Mouse (Mus musculus) frontal cortex, postnatal 36 days (tissue): ENCODE results near the gene Prelp.

Experiments
- DNase-seq, 2 experiments: peaks; one replicate each; pipeline ENCODE4 v3.0.0; 2022; ENCODE audit warnings: low spot score in 2 of 2

Gene Prelp

DNA sequence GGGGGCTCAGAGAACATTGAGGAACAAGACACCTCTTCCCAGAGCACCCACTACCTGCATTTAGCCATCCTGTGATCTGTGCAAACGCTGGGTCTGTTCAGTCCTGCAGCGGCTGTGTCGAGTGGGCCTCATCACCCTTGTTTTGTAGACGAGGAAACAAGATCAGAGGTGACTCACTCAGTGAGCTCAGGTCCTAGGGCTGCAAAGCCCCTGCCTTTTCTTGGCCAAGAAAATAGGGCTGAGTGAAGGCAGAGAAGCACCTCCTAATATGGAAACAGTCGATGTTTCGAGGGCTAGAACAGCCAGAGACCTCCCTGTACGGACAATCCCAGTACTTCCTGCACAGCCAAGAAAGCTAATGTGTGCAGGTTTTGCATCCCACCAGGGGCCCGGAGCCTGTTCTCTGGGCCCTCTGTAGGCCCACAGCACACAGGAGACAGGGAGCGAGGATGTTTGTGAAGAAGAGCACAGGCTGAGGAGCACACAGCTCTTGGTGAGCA, 22.1 kb downstream of the Prelp start:
- DNase-seq = no peak

DNA sequence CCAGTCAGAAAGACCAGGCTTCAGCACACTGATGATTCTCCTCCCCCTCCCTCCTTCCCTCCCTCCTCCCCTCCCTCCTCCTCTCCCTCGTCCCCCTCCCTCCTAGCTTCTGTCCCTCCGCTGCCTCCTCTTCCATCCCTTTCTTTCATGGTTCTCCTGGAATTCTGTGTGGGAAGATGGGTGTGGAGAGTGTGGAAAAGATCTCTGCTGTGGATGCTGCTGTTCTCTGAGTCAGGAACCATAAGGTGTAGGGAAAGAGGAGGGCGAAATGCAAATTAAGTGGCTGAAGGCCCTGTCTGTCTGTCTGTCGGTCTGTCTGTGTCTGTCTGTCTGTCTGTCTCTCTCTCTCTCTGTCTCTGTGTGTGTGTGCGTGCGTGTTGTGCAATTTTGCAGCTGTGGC, 23.9 kb downstream of the Prelp start:
- no peak for DNase-seq

DNA sequence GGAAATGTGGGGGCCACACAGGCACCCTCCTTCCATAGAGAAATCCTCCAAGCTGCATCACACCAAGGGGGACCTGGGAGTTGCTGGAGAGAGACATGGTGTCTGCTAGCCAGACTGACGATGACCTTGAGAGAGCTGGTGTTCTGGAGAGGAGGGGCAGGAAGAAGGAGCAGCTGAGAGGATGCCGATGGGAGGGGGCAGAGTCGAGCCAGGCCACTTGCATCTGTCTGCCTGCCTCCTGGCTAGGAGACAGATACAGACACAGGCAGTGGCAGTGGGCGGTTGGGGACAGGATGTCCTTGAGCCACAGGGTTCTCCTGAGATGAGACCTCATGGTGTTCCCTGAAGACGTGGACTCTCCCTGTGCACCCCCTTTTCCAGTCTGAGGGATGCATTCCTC, 29.7 kb downstream of the Prelp start:
- DNase-seq = no peak

DNA sequence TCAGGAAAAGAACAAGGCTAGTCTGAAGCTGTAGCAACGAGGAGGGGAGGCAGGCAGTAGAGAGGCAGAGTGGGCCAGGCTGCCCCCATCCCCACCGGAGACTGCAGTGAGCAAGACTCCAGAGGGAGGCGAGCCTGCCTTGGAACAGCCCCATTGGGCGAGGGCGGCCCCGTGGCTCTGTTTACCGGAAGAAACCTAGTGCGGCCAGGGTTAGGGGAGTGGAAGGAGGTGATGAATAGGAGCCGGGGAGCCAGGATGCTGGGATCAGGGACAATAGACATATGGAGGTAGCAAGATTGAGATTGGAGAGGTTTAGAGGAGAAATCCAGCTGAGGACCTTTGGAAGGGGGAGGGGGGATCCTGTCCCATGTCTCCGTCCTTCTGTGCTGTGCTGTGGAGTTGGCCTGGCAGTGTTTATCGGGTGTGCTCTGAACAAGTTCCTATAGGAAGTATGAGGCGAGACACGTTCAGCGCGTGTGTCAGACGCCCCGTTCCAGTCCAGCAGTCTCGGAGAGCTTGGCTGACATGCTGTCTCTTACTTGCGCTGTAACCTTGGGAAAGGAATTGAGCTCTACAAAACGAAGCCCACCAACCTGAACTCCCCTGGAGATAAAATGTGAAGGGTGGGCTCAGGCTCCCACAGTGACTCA, 31.1 kb downstream of the Prelp start:
- DNase-seq = no peak

DNA sequence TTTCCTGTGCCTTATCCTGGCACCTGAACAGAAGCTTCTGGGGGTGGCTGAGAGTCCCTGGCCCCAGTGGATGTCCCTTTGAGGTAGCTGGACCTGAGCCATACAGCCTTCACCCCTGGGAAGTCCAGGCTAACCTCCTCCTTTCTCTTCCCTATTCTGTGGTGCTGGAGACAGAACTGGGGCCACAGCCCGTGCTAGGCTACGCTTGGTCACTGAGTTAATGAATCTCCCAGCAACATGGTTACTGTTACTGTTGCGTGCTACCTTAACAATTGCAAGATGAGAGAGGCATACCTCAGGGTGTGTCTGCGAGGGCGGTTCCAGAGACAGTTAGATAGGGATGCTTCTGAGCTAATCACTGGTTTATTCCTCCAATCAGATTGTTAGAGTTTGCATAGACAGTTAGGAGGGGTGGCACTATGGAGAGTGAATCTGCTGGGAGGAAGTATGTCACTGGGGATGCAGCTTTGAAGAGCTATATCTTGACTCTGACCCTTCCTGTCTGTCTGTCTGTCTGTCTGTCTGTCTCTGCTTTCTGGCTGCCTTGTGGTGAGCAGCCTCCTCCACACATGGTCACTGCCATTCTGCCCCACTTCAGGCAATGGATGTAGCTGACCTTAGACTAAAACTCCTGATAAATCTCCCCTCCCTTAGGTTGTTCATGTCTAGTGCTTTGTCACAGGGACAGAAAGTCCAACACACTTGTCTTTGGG, 33.5 kb downstream of the Prelp start:
- DNase-seq = no peak

DNA sequence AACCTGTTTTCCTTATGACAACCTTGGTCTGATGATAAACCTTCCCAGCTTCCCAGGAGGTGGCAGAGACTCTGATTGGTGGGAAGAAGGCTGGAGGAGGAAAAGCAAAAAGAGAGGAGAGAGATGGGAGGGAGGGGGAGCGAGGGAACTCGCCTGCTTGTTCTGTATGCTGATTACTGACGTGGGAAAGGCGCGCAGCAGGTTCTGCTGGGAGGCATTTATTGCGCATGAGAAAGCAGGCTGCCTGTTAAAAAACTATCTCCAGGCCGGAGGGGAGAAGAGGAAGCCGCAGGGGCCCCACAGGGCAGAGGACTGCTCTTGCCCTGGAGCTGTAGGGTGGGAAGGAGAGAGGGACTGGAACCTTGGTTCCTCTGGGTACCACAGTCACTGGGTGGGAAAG, 34.2 kb downstream of the Prelp start:
- peak; percentile 63 to 78 for DNase-seq

DNA sequence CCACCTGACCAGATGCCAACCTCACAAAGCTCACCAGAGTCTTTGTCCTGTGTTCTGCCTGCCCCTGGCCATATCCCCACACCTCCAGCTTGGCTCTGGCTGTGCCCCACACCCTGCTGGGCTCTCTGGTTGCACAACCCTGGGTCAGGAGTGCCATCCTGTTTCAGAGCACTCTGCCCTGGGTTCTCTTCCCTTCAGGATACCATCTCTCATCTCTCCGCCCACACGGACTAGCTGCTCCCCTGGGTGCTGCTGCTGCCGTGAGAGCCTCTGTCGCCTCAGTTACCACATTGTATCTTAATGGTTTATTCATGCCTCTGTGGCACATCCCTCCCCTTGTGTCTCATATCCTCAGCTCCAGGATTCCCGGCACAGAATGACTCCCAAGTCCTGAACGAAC, 34.8 kb downstream of the Prelp start:
- peak in 1 of 2 experiments; percentile 53 for DNase-seq

DNA sequence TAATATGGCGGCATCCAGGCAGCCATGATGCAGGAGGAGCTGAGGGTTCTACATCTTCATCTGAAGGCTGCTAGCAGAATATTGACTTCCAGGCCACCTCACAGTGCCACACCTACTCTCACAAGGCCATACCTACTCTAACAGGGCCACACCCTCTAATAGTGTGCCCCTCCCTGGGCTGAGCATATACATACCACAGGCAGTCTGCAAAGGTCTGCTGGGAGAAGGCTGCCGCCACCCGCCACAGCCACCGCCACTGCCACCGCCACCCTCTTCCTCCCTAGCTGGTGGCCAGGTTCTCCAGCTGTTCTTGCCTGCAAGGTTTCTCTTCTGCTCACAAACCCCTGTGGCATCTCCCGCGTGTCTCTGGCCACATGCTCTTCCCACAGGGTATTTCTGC, 35.4 kb downstream of the Prelp start:
- DNase-seq = no peak

DNA sequence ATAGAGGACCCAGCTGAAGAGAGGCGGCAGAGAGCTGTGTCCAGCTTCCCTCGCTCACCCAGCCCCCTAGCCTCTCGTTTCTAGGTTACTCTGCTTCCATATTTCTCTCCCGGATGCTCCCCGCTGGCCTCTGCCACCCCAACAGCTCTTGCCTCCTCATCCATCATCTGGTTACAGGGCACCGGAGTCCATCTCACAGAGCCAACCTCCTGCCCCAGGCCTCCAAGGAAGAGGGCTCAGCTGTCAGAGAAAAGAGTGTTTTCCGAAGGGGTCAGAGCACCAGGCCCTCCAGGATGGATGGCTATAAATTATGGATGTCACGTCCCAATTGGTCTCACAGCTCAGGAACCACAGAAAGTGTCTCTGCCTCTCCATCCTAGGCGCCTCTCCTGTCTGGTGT, 36.5 kb downstream of the Prelp start:
- DNase-seq = no peak

DNA sequence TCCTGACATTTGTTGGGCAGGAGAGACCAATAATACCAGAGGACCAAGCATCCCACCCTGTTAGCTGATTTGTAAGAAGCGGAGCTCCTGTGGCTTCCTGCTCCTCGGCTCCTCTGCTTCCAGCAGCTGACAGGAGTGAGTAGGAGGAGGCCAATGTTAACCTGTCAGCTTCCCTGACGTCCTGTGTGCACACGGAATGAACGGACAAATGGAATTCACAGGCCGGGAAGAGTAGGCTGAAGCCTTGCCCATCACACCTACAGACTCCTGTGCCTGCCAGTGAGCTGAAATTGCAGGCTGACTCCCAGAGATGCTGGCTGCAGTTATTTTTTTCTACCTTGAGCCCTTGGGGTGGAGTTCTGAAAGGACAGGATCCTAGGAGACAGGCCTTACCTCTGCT, 37.1 kb downstream of the Prelp start:
- peak in 1 of 2 experiments; percentile 53 for DNase-seq

DNA sequence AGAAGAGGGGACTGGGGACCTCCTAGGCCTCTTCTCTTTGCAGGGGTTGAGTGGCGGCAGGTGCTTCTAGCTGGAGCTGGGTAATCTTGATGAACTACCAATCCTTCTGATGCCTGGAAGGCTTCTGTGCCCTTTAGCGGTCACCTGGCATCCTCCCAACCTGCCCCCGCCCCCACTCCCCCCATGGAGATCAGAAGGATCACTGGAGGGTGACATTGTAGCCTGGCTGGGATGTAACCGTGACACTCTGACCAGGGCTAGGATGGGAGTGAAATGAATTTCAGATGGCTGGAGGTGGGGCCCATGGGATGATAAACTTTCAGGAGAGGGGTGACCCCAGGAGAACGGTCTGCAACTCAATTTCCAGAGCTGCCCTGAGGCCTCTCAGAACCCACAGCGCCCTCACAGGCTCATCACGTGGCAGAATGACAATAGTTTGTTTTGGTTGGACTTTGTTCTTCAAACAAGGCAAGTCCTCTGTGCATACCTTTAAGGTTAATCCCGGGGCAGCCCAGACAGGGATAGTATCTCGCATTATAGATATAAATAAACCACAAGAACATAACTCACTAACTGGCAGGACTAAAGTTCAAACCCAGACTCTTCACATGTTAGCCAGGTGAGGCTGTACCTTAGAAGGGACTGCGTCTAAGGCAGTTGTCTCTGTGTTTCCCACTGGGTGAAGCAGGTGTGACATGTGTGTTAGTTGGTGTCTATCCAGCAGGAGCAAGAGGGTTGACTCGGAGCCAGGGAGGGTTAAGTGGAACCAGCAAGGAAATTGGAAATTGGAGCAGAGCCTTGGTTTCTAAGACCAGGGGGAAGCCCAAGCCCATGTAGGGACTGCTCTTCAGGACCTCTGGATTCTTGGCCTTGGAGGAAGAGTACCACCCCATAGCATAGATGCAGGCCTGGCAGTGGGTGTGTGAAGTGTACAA, 38.7 kb downstream of the Prelp start:
- DNase-seq = no peak

DNA sequence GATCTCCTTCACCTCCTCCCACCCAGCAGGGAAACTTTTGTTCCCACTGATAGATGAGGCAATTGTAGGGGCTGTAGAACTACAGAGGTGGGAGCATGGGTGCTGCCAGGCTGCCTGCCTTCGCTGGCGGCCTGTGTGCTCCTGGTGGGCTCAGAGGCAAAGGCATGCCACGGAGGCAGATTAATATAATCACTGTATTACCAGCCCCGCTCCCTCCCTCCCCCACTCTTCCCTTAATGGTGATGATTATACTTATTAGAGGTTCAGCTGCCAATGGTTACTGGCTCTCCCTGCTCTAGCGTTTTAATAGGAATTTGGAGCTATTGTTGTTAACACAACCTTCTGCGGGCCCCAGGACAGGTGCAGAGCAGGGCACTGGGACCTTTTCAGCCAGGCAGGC, 39.4 kb downstream of the Prelp start:
- no peak for DNase-seq

DNA sequence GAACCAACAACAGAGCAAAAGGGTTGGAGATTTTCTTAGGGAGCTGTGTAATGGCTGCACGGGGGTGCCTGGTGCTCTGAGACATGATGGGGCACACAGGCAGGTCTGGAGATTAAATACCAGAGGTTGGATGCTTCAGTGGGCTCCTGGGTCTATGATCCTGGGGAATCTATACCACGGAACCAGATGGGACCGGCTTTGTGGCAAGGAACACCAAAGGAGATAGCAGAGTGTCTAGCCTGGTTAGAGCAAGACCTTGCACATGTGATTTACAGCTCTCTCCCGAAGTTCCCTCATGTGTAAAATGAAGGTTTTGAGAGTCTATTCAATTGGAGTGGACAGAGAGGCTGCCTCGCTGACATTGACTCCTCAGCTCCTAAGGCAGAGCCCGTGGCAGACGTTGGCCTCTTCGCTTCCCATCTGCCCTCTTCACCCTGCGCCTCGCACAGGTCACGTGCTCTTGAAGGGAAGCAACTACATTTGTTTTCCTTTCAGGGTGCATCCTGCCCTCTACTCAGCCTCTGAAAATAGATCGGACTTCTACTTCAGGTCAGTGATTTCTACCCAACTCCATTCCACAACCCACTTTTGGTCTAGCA, 42.3 kb downstream of the Prelp start:
- DNase-seq = no peak

DNA sequence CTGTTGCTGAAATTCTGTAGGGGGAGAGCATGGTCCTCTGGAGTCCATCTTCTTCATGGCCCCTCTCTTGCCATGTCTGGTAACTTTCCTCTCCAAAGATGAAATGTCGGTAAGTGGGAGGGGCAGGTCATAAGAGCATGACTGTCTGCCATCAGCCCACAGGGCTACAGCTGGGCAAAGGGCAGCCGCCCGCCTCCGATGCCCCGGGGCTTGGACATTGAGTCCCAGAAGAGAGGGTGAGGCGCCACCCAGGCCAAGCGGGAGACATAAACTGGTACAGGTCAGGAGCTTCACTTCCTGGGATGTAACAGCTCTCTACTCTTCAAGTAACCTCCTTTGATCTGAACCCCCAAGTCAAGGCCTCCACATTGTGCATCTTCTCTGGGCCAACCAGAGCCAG, 44.3 kb downstream of the Prelp start:
- no peak for DNase-seq

DNA sequence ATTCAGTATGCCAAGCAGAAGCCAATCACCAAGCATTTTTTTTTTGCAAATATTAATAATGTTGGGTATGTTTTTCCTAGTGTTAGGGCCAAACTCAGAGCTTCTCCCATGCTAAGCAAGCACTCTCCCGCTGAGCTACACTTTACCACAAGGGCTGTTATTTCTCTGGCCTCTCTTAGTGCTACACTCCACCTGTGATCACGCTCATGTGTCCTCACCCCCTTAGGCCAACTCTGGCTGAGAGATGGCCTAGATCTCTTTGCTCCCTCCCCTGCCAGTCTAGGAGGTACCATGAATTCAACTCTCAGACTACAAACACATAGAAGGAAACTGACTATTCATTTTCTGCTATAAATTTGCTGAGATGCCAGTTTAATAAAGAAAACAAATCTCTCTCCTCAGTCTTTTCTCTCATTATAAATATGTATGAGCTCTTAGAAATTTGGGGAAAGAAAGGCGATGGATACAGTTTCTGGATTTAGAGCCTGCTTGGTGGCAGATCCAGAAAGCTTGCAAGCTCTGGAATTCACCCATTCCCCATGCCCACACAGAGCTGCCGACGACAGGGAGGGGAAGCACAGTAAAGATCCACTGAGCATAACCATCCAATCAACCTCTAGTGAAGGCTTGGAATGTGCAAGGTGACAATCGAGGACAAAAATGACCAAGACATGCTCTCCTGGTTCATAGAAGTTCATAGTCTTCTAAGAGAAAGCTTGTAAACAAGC, 48.0 kb downstream of the Prelp start:
- no peak for DNase-seq

DNA sequence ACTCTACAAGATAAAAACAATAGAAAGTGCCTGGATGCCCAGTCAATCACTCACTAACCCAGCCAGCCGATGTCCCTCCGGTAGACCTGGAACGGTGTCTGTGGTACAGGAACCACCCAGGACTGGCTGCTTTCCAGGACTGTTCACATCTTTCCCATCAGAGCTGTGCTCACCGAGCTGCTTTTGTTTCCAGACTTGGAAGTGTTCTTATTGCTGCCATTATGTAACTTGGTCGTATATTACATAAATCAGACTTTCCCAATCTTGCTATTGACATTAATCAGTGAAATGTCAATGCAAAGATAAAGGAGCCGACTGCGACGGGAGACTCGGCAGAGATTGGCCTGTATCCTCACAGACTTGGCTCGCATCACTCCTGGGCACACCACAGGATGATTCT, 50.0 kb downstream of the Prelp start:
- no peak for DNase-seq

DNA sequence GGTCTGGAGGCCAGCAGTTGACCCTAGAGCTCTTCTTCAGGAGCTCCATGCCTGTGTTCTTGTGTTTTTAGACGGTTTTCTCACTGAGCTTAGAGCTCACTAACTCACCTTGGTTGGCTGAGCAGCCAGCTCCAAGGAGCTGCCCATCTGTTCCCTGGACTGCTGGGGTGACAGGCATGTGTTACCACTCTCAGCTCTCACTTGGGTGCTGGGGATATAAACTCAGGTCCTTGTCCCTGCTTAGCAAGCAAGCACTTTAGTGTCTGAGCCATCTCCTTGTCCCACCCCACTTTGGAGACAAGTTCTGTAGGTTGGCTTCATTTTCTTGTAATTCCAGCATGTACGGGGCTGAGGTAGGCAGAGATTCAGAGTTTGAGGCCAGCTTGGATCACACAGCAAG, 52.0 kb downstream of the Prelp start:
- DNase-seq = no peak

DNA sequence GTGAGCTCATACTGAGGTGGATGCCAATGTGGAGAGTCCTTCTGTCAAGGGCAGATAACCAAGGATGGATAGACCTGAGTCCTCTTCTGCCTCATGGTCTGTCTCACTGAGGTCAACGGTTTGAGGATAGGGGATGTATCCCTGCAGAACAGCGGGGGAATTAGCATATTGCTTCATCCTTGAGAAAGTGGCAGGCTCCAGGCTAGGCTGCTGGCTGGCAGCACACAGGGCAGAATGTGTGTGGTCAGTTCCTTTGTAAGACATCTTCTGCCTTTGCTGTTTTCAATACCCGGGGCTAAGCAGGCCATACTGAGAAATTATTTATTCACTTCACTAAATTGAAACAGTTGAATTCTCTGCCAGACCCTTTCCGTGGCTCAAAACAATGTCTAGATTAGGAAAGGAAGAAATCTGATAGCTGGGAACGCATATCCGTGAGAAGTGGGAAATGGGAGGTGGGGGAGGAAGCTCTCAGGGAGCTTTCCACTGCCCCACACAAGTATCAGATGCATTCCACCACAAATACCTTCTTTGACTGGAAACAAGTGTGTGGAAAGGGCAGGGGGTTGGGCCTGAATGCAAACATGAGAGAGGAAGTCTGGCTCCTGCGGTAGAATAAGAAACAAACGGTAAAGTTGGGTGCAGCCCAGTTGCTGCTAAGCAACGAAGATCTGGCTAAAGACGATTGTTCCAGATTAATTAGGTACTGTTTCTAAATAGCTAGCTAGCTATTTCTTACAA, 57.8 kb downstream of the Prelp start:
- DNase-seq = no peak

DNA sequence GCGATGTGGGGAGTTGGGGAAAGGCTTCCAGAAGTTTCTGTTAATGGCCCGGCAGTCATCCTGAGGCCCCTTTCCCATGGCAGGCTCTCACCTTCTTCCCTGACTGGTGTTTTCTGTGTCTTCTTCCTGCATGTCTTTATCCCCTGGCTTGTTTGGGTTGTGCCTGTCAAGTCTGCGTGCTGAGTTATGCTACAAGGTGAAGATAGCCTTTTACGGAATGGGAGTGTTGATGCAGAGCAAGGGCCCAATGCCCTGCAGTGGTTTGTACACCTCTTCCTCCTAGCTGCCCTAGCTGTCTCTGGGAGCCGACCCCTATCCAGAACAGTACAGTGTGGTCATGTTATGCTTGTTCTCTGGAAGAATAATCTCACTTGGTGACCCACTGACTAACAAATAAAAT, 60.2 kb downstream of the Prelp start:
- no peak for DNase-seq
